Mouse (Mus musculus) cortical plate, adult 2 months (tissue): Measurements from ENCODE around the gene Ebf1. TPM values are rescaled to one million over a fixed set of nuclear protein-coding genes. Genes with fewer than 3 reads are reported as not detected.

ENCODE experiments used
- H3K27ac ChIP-seq: fragments of 200-500 bp; 2 replicates; pipeline ENCODE4 v1.5.1; 2012; ENCODE audit warnings: low read length, control low read depth, inconsistent platforms; ENCODE audit not compliant: insufficient read depth
- H3K4me1 ChIP-seq: fragments of 200-500 bp; 2 replicates; pipeline ENCODE4 v1.6.1; 2011; ENCODE audit warnings: low read length; ENCODE audit not compliant: control insufficient read depth, insufficient read depth
- H3K4me3 ChIP-seq: fragments of 200-500 bp; 2 replicates; pipeline ENCODE4 v1.5.1; 2011; ENCODE audit warnings: mild to moderate bottlenecking, low read length, control low read depth; ENCODE audit not compliant: insufficient read depth
- CTCF ChIP-seq: fragments of 200-500 bp; IDR thresholded peaks from 2 replicates; pipeline ENCODE4 v1.5.1; 2011; ENCODE audit warnings: mild to moderate bottlenecking, control low read depth, low read length; ENCODE audit not compliant: insufficient read depth; ENCODE audit errors: extremely low read depth
- POLR2A ChIP-seq: fragments of 200-500 bp; IDR thresholded peaks from 2 replicates; pipeline ENCODE4 v1.6.1; 2011; ENCODE audit warnings: mild to moderate bottlenecking, low read length, control low read depth; ENCODE audit not compliant: insufficient read depth; ENCODE audit errors: extremely low read depth
- polyA plus RNA-seq: library from polyadenylated mRNA; depleted of rRNA; stranded (reverse); fragments of >200 nt; gene quantifications from 2 replicates; pipeline ENCODE4 v1.2.3, GENCODE M21; 2012

The Ebf1 gene
- polyA plus RNA-seq, 1 experiment, result 3.8 TPM

DNA sequence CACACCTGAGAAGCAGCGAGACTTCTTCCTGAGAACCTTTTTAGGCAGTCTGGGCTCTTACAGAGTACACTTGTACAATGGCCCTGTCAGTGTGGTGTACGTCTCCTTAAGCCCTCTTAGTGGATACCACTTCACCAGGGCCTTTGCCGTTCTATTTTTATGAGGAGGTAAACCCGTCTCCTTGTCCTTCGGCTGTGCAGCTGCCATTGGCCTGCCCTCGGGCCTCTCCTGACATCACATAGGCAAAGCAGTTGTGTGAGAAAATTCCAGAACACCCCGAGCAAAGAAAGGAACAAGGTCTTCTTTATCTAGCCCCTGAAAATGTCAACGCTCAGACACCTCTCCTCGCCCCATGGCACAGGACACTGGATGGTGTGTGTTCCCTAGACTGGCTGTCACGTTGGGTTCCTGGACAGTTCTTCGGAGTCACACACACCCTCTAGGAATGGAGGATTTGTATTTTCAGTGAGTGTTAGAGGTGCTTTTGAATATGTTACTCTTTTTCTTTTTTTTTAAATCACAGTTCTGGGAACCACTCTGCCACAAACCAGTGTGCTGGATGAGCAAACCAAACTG, 154.0 kb downstream of the Ebf1 start:
- Histone ChIP-seq H3K4me3 (no peak overlapping the region), H3K27ac (no peak overlapping the region)
- no peak for TF ChIP-seq POLR2A
- no peak for TF ChIP-seq CTCF

DNA sequence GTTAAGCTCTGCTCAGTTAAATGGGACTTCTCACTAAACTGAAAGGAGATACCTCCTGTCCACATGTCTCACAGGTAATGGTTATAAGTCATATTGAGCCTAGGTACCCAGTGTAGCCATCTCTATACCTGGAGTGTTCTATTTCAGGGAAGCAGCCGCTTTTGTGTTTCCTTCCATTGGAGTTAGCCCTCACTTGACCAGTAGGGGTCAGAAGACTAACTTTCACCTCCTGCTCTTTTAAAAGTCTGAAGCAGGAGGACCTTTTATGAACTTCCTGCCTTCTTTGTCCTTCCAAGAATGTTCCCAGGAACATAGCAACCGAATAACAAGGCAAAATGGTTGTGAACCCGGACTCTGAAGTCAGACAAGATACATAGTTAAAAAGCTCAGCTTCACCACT, 157.3 kb downstream of the Ebf1 start:
- H3K4me3 ChIP-seq, result no peak overlapping the region
- H3K27ac ChIP-seq, result no peak overlapping the region
- H3K4me1 ChIP-seq, result no peaks in the 10 kb centered on the region
- TF ChIP-seq POLR2A, result no peak
- TF ChIP-seq CTCF, result peak; percentile 22; the same call in 1 of the 2 replicates

More for the DNA sequence above, 154.0 kb downstream of the Ebf1 start:
- no peaks in the 10 kb centered on the region for H3K4me1 ChIP-seq

DNA sequence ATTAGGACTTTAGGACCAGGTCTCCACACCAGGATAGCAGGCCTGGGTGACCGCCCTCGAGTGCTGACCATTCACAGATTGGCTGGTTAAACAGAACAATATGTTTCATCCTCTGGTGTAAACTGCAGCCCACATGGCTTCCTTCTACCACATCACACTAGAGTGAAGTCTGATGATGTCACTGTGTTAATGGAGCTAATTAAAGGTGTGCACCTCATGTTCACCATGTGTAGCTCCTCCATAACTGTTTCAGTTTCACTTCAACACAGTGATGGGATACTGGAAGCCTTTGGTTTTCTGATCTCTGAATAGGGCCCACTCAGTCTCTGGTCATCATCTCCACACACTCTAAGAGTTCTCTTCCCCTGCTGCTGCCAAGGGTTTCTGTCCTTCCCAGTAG, 158.4 kb downstream of the Ebf1 start:
- no peak overlapping the region for H3K27ac ChIP-seq
- H3K4me1 ChIP-seq, result no peaks in the 10 kb centered on the region
- TF ChIP-seq CTCF (no peak), POLR2A (no peak)
- H3K4me3 ChIP-seq, result no peak overlapping the region

DNA sequence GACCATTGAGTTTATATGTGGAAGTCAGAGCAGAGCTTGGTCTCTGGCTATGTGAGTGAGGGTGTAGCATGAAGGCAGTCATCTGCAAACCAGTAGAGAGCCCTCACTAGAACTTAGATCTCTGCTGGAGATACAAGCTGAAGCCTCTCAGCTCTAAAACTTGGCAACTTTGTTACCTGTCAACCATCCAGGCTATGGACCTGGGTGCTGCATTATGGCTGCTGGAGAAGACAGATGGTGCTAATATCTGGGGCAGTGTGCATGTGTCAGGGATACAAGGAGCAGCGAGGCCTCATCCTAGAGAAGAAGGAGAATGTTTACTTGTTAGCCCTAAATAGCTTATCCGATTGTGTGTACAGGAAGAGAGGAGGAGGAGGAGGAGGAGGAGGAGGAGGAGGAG, 159.4 kb downstream of the Ebf1 start:
- Histone ChIP-seq H3K4me1 (no peaks in the 10 kb centered on the region), H3K4me3 (no peak overlapping the region), H3K27ac (no peak overlapping the region)
- no peak for TF ChIP-seq CTCF

DNA sequence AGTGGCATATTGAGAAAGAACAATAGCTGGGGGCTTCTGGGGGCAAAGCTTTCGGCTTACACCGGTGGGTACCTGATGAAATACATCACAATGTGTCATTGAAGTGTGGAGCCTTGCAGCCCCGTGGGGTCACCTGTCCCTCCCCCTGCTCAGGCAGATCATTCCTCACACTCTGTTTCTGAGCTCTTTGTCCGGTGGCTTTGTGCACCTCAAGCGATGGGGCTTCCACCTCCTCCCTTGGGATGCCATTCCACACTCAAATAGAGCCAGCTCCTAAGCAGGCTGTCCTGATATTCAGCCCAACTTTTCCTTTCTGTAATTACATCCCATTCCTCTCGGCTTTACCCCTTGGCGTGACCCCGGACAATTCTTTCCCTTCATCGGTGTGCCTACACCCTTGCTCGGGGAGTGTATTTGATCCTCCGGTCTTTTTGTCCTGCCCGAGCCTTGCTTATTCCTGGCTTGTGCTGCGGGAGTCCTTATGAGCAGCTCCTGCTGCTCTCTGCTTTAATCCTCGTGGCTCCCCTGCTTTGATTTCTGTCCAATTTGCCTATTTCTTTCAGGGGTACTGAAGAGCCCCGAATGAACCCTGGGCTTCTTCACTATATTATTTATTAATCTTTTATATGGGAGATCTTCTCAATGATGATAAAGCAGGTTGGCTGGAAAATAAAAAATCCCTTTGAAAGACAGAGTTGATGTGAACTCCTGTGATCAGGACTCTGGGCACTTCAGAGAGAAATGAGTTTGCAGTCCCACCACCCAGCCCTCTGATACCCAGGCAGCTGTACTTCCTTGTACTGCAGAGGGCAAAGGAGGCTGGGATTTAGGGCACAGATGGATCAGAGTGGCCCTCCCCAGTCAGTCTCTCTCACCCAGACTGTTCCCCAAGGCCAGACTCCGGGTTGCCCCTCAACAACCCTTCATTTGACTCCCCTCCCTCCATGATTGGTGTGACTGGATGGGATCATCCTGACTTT, 160.5 kb downstream of the Ebf1 start:
- Histone ChIP-seq H3K27ac (no peak overlapping the region), H3K4me3 (no peak overlapping the region), H3K4me1 (no peaks in the 10 kb centered on the region)
- TF ChIP-seq POLR2A (no peak), CTCF (no peak)

DNA sequence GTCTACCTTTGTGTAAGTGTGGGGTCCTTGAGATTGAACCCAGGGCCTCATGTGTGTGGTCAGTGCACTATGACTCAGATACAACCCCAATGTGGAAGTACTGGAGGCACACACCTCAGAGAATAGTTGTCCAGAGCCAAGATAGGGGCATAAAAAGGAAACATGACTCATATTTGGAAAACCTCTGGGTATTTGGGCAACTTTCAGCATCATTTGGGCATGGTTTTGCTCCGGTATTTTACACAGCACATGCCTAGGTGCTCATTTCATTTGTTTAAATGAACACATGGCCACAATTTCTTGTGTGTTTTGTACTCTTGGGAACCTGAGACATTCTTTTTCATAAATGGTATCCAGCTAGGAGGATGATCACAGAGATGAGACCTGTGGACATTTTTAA, 161.9 kb downstream of the Ebf1 start:
- H3K4me1 ChIP-seq, result no peaks in the 10 kb centered on the region
- no peak overlapping the region for H3K27ac ChIP-seq
- TF ChIP-seq CTCF, result no peak
- no peak for TF ChIP-seq POLR2A
- no peak overlapping the region for H3K4me3 ChIP-seq

DNA sequence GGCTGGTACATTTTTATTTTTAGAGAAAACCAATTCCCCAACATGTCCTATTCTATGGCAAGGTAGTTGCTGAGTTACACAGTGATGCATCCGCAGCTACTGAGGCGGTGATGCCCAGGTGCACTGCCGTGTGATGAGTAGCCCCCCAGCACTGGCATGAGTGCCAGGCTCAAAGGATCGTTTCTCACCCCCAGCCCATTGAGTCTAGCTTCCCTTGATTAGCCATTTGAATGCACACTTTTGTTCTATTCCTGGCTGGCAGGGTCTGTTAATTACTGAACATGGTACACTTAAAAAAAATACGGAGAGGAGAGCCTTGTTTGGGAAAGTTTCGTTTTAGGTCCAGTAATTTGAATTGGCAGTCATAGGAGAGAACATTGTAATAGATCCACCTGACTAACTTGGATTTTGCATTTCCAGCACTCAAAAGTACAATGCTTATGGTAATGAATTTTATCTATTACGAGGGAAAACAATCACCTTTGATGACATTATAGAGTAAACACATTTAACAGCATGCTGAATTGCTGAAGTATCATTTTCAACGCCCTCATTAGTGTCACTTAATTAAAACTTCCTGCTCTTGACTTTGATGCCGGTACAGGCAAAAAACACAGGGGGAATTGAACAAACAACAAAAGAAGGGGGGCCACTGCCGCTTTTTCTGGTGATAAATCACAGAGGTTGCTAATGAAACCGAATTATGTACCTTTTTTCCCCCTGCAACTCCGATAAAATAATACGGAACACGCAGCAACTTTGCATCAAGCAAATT, 167.3 kb downstream of the Ebf1 start:
- no peak for TF ChIP-seq POLR2A
- TF ChIP-seq CTCF, result no peak
- H3K4me3 ChIP-seq, result no peak overlapping the region
- no peaks in the 10 kb centered on the region for H3K4me1 ChIP-seq
- H3K27ac ChIP-seq, result no peak overlapping the region

DNA sequence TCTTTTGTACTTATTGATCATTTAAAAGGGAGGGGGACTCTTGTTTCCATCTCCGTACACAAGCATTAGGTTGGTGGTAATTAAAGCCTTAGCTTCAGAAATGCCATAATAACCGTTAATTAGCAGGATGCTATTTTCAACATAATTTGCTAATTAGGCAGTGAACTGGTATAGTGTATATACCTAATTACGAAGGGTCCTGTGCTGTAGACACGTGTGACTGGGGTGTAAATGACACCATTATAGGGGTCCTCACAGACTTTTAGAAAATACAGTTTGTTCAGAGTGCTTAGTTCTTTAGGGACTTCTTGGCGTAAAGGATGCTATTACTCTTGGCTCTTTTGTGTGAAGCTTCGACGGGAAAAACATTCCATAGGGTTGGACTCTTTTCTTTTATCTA, 167.9 kb downstream of the Ebf1 start:
- TF ChIP-seq POLR2A, result no peak
- TF ChIP-seq CTCF, result no peak
- no peaks in the 10 kb centered on the region for H3K4me1 ChIP-seq
- no peak overlapping the region for H3K4me3 ChIP-seq
- H3K27ac ChIP-seq, result no peak overlapping the region

DNA sequence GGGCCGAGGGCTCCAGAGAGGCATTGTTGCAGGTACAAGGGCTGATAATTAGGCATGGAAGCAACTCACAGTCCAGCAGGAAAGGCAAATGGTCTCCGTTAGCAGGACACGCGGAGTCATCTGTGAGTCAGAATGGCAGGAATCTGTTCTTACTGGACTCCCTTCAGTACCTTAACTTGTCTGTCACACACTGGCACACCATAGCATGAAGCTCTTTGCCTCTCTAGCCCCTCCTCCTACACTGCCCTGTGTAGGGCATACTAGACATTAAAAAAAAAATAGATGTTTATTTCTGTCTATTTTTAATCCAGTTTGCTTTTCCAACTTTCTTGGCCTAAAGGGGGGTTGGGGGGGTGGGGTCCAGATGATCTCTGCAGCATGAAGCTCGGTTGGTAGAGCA, 168.4 kb downstream of the Ebf1 start:
- H3K4me1 ChIP-seq, result no peaks in the 10 kb centered on the region
- no peak for TF ChIP-seq POLR2A
- TF ChIP-seq CTCF, result no peak
- H3K27ac ChIP-seq, result no peak overlapping the region
- H3K4me3 ChIP-seq, result no peak overlapping the region

DNA sequence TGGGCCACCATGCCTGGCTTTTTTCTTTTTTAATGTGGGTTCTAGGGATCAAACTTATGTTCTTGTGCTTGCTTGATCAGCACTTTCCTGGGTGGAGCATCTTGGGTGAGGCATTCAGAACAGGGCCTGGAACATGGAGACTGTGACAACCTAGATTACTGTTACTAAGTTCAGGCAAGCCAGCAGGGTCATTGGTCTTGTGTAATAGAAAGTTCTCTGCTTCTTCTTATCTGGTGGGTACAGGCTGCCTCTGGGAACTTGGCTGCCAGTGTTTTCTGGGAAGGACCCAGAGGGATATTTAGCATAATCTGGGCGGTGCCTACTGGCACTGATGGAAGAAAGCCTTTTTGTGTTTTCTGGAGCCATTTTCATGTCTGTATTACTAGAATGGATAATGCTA, 170.9 kb downstream of the Ebf1 start:
- Histone ChIP-seq H3K4me1 (no peaks in the 10 kb centered on the region), H3K27ac (no peak overlapping the region), H3K4me3 (no peak overlapping the region)
- TF ChIP-seq POLR2A (no peak), CTCF (no peak)
